Mouse (Mus musculus) inflammation-experienced regulatory T-cells, adult 6 months (primary cell): ENCODE measurements around the gene Gm10230. TPM values are rescaled to one million over a fixed set of nuclear protein-coding genes. Genes with fewer than 3 reads are reported as not detected.
"Not testable (repeated sequence)": the region's sequence is repeated elsewhere in the genome, so short reads cannot be mapped to it uniquely, and the experiment has no call there.

ENCODE experiments used
- ATAC-seq: one replicate; pipeline ENCODE4 v1.8.0; 2017
- polyA plus RNA-seq, 3 experiments: library from polyadenylated mRNA; unstranded; fragments of 100-300 nt; shearing (Covaris generic); gene quantifications; one replicate each; pipeline ENCODE4 v1.2.1; 2017

Gm10230 gene
- not detected for polyA plus RNA-seq

GRCm38 (mm10) chrX:27494782-27495181 lies at the start of gene Gm10230:
Gene Gm10230 (minus strand): TSS chrX:27494882.
- ATAC-seq: not testable (repeated sequence)
